Mouse (Mus musculus): ENCODE results near the gene Hddc2. TPM values are rescaled to one million over a fixed set of nuclear protein-coding genes. Genes with fewer than 3 reads are reported as not detected.

Hddc2 gene
- polyA plus RNA-seq (2012; rRNA removed), result 30.1 and 34.7 TPM in 2 replicates

- peak; percentile 66 for DNase-seq (ENCODE audit: low read depth)
Measured at GRCm38 (mm10) chr10:31312865-31313848, at the start of gene Hddc2. Hddc2 (plus strand) TSS chr10:31313383.

GRCm38 (mm10) chr10:31272738-31273137 is 40.4 kb upstream of the Hddc2 start:
- no peak for DNase-seq (ENCODE audit: low read depth)

GRCm38 (mm10) chr10:31273171-31273570 is 40.0 kb upstream of the Hddc2 start:
- DNase-seq (ENCODE audit: low read depth), result no peak

- DNase-seq (ENCODE audit: low read depth), result no peak
Measured at GRCm38 (mm10) chr10:31287787-31288186, 25.4 kb upstream of the Hddc2 start.

GRCm38 (mm10) chr10:31288697-31289390 is 24.3 kb upstream of the Hddc2 start:
- no peak for DNase-seq (ENCODE audit: low read depth)

GRCm38 (mm10) chr10:31295705-31296104 is 17.5 kb upstream of the Hddc2 start:
- no peak for DNase-seq (ENCODE audit: low read depth)

GRCm38 (mm10) chr10:31296458-31296857 is 16.7 kb upstream of the Hddc2 start:
- no peak for DNase-seq (ENCODE audit: low read depth)

GRCm38 (mm10) chr10:31297106-31297505 is 16.1 kb upstream of the Hddc2 start:
- DNase-seq (ENCODE audit: low read depth), result no peak

- no peak for DNase-seq (ENCODE audit: low read depth)
Measured at GRCm38 (mm10) chr10:31298263-31298662, 14.9 kb upstream of the Hddc2 start.

GRCm38 (mm10) chr10:31298921-31299574 is 14.1 kb upstream of the Hddc2 start:
- DNase-seq (ENCODE audit: low read depth), result no peak

GRCm38 (mm10) chr10:31300292-31300691 is 12.9 kb upstream of the Hddc2 start:
- DNase-seq (ENCODE audit: low read depth), result no peak

GRCm38 (mm10) chr10:31303446-31303845 is 9.7 kb upstream of the Hddc2 start:
- DNase-seq (ENCODE audit: low read depth), result no peak

- DNase-seq (ENCODE audit: low read depth), result no peak
Measured at GRCm38 (mm10) chr10:31307024-31307598, 6.1 kb upstream of the Hddc2 start.

GRCm38 (mm10) chr10:31318491-31318890 is 5.3 kb downstream of the Hddc2 start:
- DNase-seq (ENCODE audit: low read depth), result peak; percentile 33

GRCm38 (mm10) chr10:31329436-31329835 is 16.3 kb downstream of the Hddc2 start:
- no peak for DNase-seq (ENCODE audit: low read depth)

- DNase-seq (ENCODE audit: low read depth), result no peak
Measured at GRCm38 (mm10) chr10:31330286-31330962, 17.2 kb downstream of the Hddc2 start.

GRCm38 (mm10) chr10:31331225-31331775 is 18.1 kb downstream of the Hddc2 start:
- no peak for DNase-seq (ENCODE audit: low read depth)

- no peak for DNase-seq (ENCODE audit: low read depth)
Measured at GRCm38 (mm10) chr10:31336432-31336831, 23.2 kb downstream of the Hddc2 start.

- no peak for DNase-seq (ENCODE audit: low read depth)
Measured at GRCm38 (mm10) chr10:31346401-31346800, 33.2 kb downstream of the Hddc2 start.

- DNase-seq (ENCODE audit: low read depth), result no peak
Measured at GRCm38 (mm10) chr10:31351056-31351455, 37.9 kb downstream of the Hddc2 start.
